Mouse (Mus musculus) heart, embryonic 12.5 days (tissue): ENCODE results near the gene Olfr385. TPM values are rescaled to one million over a fixed set of nuclear protein-coding genes. Genes with fewer than 3 reads are reported as not detected.
"Not testable (repeated sequence)": the region's sequence is repeated elsewhere in the genome, so short reads cannot be mapped to it uniquely, and the experiment has no call there.

ENCODE experiments used
- ATAC-seq: fragments of 200-750 bp; cut with Nextera tagmentation; 2 replicates; pipeline ENCODE4 v1.8.0; 2017; ENCODE audit warnings: moderate TSS enrichment, moderate library complexity; ENCODE audit not compliant: insufficient number of reproducible peaks, low FRiP score
- H3K27ac ChIP-seq: fragments of 300-500 bp; sonication (generic); 2 replicates; pipeline ENCODE4 v1.5.1; 2016; ENCODE audit warnings: mild to moderate bottlenecking, moderate library complexity; ENCODE audit not compliant: poor library complexity, severe bottlenecking
- H3K27me3 ChIP-seq: fragments of 300-500 bp; sonication (generic); replicated peaks from 2 replicates; pipeline ENCODE4 v1.6.1; 2016; ENCODE audit warnings: mild to moderate bottlenecking, moderate library complexity
- H3K36me3 ChIP-seq: fragments of 300-500 bp; sonication (generic); 2 replicates; pipeline ENCODE4 v1.6.1; 2016; ENCODE audit warnings: mild to moderate bottlenecking, moderate library complexity
- H3K4me1 ChIP-seq: fragments of 300-500 bp; sonication (generic); replicated peaks from 2 replicates; pipeline ENCODE4 v1.6.1; 2016; ENCODE audit warnings: mild to moderate bottlenecking
- H3K4me2 ChIP-seq: fragments of 300-500 bp; sonication (generic); 2 replicates; pipeline ENCODE4 v1.6.1; 2016; ENCODE audit warnings: mild to moderate bottlenecking, moderate library complexity
- H3K4me3 ChIP-seq: fragments of 300-500 bp; sonication (generic); 2 replicates; pipeline ENCODE4 v1.5.1; 2016; ENCODE audit warnings: mild to moderate bottlenecking
- H3K9ac ChIP-seq: fragments of 300-500 bp; sonication (generic); 2 replicates; pipeline ENCODE4 v1.6.1; 2016; ENCODE audit warnings: mild to moderate bottlenecking, moderate library complexity
- H3K9me3 ChIP-seq: fragments of 300-500 bp; sonication (generic); replicated peaks from 2 replicates; pipeline ENCODE4 v1.6.1; 2016; ENCODE audit warnings: mild to moderate bottlenecking, moderate library complexity
- WGBS: fragments of 180-500 bp; shearing (Covaris S2); methylation state at CpG from one replicate; pipeline ENCODE4 v1.1.7; 2016; 5-methylcytosine and 5-hydroxymethylcytosine counted together
- polyA plus RNA-seq: library from polyadenylated mRNA; unstranded; fragments of >200 nt; fragmentation: Nextera tagmentation; extraction: Ambion mirVana; gene quantifications from 2 replicates; pipeline ENCODE4 v1.2.1, GENCODE M21; 2016

Gene Olfr385
- not detected in 2 replicates for polyA plus RNA-seq

DNA sequence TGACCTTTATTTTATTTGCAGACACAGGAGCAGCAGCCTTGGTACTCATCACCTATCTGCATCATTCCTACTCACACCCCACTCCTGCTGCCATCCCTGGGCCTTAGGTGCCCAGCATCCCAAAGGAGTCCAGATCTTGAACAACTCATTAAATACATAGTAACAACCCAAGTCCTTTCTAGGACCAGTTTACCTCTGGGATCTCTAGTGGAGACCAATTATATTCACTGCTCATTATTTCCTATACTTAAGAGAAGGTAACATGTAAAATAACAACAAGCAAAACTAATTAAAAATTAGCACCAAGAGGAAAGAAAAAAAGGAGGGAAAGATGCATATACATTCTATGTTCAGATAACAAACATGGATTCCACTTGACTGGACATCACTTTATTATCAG lies at the start of gene Olfr385:
Gene Olfr385, minus strand, starts transcription at position 101 of the 400 bp plus-strand sequence.
- Histone ChIP-seq H3K4me3 (no peak within 1 kb of the TSS), H3K27ac (no peak within 1 kb of the TSS), H3K9me3 (0 out of 2 replicates have a peak, but pooled peaks cover 5% of the 10 kb centered on the region), H3K4me1 (no peaks in the 10 kb centered on the region), H3K9ac (no peak within 1 kb of the TSS), H3K36me3 (no peaks in the 10 kb centered on the region), H3K4me2 (no peak within 1 kb of the TSS), H3K27me3 (no peaks in the 10 kb centered on the region)
- no peak for ATAC-seq

GRCm38 (mm10) chr11:73598294-73598693 lies 5.5 kb upstream of the Olfr385 start, which contains the start of gene Olfr384:
TSS of gene Olfr384 (plus strand) at chr11:73598594.
- 0 out of 2 replicates have a peak, but pooled peaks cover 6% of the 10 kb centered on the region for H3K9me3 ChIP-seq
- H3K27me3 ChIP-seq = no peaks in the 10 kb centered on the region
- H3K27ac ChIP-seq = no peak within 1 kb of the TSS
- no peak for ATAC-seq
- no peaks in the 10 kb centered on the region for H3K36me3 ChIP-seq
- no peaks in the 10 kb centered on the region for H3K4me1 ChIP-seq
- H3K4me2 ChIP-seq = no peak within 1 kb of the TSS
- H3K9ac ChIP-seq = no peak within 1 kb of the TSS
- H3K4me3 ChIP-seq = no peak within 1 kb of the TSS

- H3K27ac ChIP-seq, H3K9ac ChIP-seq, H3K4me2 ChIP-seq, ATAC-seq, H3K4me3 ChIP-seq, H3K4me1 ChIP-seq, H3K36me3 ChIP-seq, H3K27me3 ChIP-seq: not testable (repeated sequence)
- peaks cover 13% of the 10 kb centered on the region; the same call in 1 of the 2 replicates for H3K9me3 ChIP-seq
- 40% methylated on average over 1 of the region's 1 CpGs for WGBS
Observed at GRCm38 (mm10) chr11:73583188-73583587, 9.6 kb downstream of the Olfr385 start.

GRCm38 (mm10) chr11:73579871-73580270 lies 12.9 kb downstream of the Olfr385 start:
- Histone ChIP-seq H3K9ac (no peak overlapping the region), H3K27me3 (no peaks in the 10 kb centered on the region), H3K4me1 (no peaks in the 10 kb centered on the region), H3K4me2 (no peak overlapping the region), H3K4me3 (no peak overlapping the region), H3K27ac (no peak overlapping the region), H3K36me3 (no peaks in the 10 kb centered on the region), H3K9me3 (peaks cover 12% of the 10 kb centered on the region)
- no peak for ATAC-seq

Other genes with a start within 250 kb of the Olfr385 start
- not detected in 2 replicates for gene Olfr20, start 242.2 kb downstream of the Olfr385 start, polyA plus RNA-seq
- gene Olfr376, start 221.8 kb downstream of the Olfr385 start, polyA plus RNA-seq = not detected in 2 replicates
- gene Olfr1, start 193.4 kb downstream of the Olfr385 start, polyA plus RNA-seq = not detected in 2 replicates
- not detected in 2 replicates for gene Olfr378, start 164.5 kb downstream of the Olfr385 start, polyA plus RNA-seq
- not detected in 2 replicates for gene Olfr380, start 135.5 kb downstream of the Olfr385 start, polyA plus RNA-seq
- not detected in 2 replicates for gene Olfr381, start 101.4 kb downstream of the Olfr385 start, polyA plus RNA-seq
- gene Olfr382, start 75.8 kb downstream of the Olfr385 start, polyA plus RNA-seq = not detected in 2 replicates
- not detected in 2 replicates for gene Olfr384, start 5.6 kb upstream of the Olfr385 start, polyA plus RNA-seq
- not detected in 2 replicates for gene Zfp735, start 95.8 kb upstream of the Olfr385 start, polyA plus RNA-seq
- not detected in 2 replicates for gene Olfr389, start 187.7 kb upstream of the Olfr385 start, polyA plus RNA-seq
- gene Olfr390, start 190.0 kb upstream of the Olfr385 start, polyA plus RNA-seq = not detected in 2 replicates
- gene Olfr391-ps, start 210.0 kb upstream of the Olfr385 start, polyA plus RNA-seq = not detected in 2 replicates
- not detected in 2 replicates for gene Olfr392, start 224.0 kb upstream of the Olfr385 start, polyA plus RNA-seq